Comparison of ENCODE assay signal across 22 mouse cellular contexts in the genomic region with DNA sequence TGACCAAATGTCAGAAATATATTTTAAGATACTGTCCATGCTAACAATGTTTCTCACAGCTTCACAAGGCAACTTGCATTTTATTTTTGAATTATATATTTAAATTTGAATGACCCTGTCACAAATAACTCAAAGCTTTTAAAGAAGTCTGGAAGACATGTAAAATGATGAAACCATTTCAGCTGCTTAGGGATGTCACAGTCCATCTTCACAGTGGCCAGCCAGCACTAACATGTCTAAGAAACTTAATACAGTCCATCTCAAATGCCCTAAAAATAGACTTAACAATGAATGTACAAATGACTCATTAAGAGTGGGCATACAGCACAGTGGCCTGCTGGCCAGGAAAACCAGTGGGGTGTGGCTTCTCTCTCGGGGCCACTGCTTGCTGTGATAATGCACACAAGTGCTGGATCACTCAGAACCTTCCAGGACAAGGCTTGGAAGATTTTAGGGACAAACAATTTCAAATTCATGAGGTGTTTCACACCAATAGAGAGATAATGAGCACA. TPM values are rescaled to one million over a fixed set of nuclear protein-coding genes. Genes with fewer than 3 reads are reported as not detected.
A peak's percentile ranks its signal among the peaks of the same experiment; 100 is the strongest.
DNase-seq lines count a peak whose midpoint lies in the region; ATAC-seq and TF ChIP-seq lines count a peak whose summit lies in the region.
"Had no signal": no experiment of that assay in that cellular context is flagged by ENCODE, and none has a peak within 500 bp of the region (broad histone marks: within the 10 kb centered on the region; RNA-seq: fewer than 3 reads in every experiment).

No protein-coding gene starts in this region.

- 59% methylated on average over 1 of the region's 1 CpGs for WGBS in hindbrain, embryonic 16.5 days

- H3K4me1 ChIP-seq in hindbrain, embryonic 16.5 days (ENCODE audit: control insufficient read depth, insufficient read depth, low read depth, low read length): no peaks in the 10 kb centered on the region
- H3K4me1 ChIP-seq: embryonic facial prominence, embryonic 10.5 days; embryonic facial prominence, embryonic 12.5 days; forebrain, embryonic 13.5 days; forebrain, embryonic 15.5 days had no signal

- no peak overlapping the region for H3K4me3 ChIP-seq in layer of hippocampus, adult 2 months
- H3K4me3 ChIP-seq in hindbrain, embryonic 16.5 days (ENCODE audit: low read length): no peak overlapping the region
- H3K4me3 ChIP-seq: embryonic facial prominence, embryonic 10.5 days; embryonic facial prominence, embryonic 12.5 days; forebrain, embryonic 13.5 days; forebrain, embryonic 15.5 days had no signal

- peaks cover 5% of the 10 kb centered on the region; the same call in 1 of the 2 replicates for H3K9me3 ChIP-seq in hindbrain, embryonic 16.5 days (ENCODE audit: control insufficient read depth, low read length)
- H3K9me3 ChIP-seq: forebrain, embryonic 13.5 days; forebrain, embryonic 15.5 days had no signal

- H3K4me2 ChIP-seq in hindbrain, embryonic 16.5 days (ENCODE audit: low read length): no peak overlapping the region
- H3K4me2 ChIP-seq: embryonic facial prominence, embryonic 12.5 days; forebrain, embryonic 13.5 days; forebrain, embryonic 15.5 days had no signal

- DNase-seq in 3134 (ENCODE audit: extremely low read depth, insufficient read length, low spot score) (peak; percentile 42), 3T3-L1 (ENCODE audit: low read depth, low spot score) (peak; percentile 57)
- peak; percentile 51 for DNase-seq in Muller cell, postnatal 12 days (ENCODE audit: inconsistent ontology term)
- DNase-seq in layer of hippocampus, adult 2 months (ENCODE audit: low spot score in 2 of 2): no peak
- DNase-seq in urinary bladder, postnatal 14 days (ENCODE audit: low spot score): no peak
- DNase-seq: adrenal gland, adult 2 months; adrenal gland, postnatal 10 days; adrenal gland, postnatal 25 days; cerebellum, adult 11-12 months; cerebellum, adult 2 months; cerebellum, adult 9-10 months; cerebellum, postnatal 10 days; cerebellum, postnatal 25 days; forebrain, postnatal 0 days had no signal

- H3K9ac ChIP-seq in hindbrain, embryonic 16.5 days (ENCODE audit: low read depth, low read length): no peak overlapping the region
- H3K9ac ChIP-seq: embryonic facial prominence, embryonic 12.5 days; forebrain, embryonic 13.5 days; forebrain, embryonic 15.5 days; forebrain, postnatal 0 days had no signal

- no peaks in the 10 kb centered on the region for H3K36me3 ChIP-seq in hindbrain, embryonic 16.5 days (ENCODE audit: control insufficient read depth, insufficient read depth, low read length)
- H3K36me3 ChIP-seq: embryonic facial prominence, embryonic 10.5 days; embryonic facial prominence, embryonic 12.5 days; forebrain, embryonic 15.5 days; G1E had no signal

- no peaks in the 10 kb centered on the region for H3K27me3 ChIP-seq in hindbrain, embryonic 16.5 days (replicated peaks; ENCODE audit: control insufficient read depth, insufficient read depth, low read length)
- H3K27me3 ChIP-seq: CH12.LX; forebrain, embryonic 13.5 days; forebrain, embryonic 15.5 days had no signal

- ATAC-seq in hindbrain, embryonic 16.5 days: no peak
- ATAC-seq: CD4-positive, CD25-positive, alpha-beta regulatory T cell, adult 4 months; forebrain, embryonic 13.5 days; forebrain, embryonic 15.5 days; forebrain, postnatal 0 days had no signal

- no peak for TF ChIP-seq CTCF in layer of hippocampus, adult 2 months (conservative IDR thresholded peaks at IDR 0.05)

- H3K27ac ChIP-seq in layer of hippocampus, adult 2 months: no peak overlapping the region
- H3K27ac ChIP-seq in hindbrain, embryonic 16.5 days (ENCODE audit: low read depth, low read length): no peak overlapping the region
- H3K27ac ChIP-seq: embryonic facial prominence, embryonic 10.5 days; embryonic facial prominence, embryonic 12.5 days; forebrain, embryonic 13.5 days; forebrain, embryonic 15.5 days had no signal

RNA-seq across cellular contexts. Expression of gene Dcdc2c, which starts 37.9 kb away (rescaled TPM):
- under 1 TPM; 0.41 to 0.42 TPM for total RNA-seq in layer of hippocampus, adult 2 months (2021)
- polyA plus RNA-seq in hindbrain, embryonic 16.5 days (2015; fragmentation: Nextera tagmentation; extraction: Ambion mirVana): not detected in 2 replicates
- total RNA-seq: adrenal gland, postnatal 10 days; CH12.LX; forebrain, postnatal 0 days had no signal
- polyA plus RNA-seq: adrenal gland, adult 2 months; CD4-positive, CD25-positive, alpha-beta regulatory T cell, adult 4 months; cerebellum, adult 2 months; forebrain, embryonic 13.5 days; forebrain, postnatal 0 days; G1E had no signal

Comparison
In these comparisons a context has a peak if more than half of its experiments do, and no peak if none do; other contexts are left out.
1. DNase-seq: peak in 3134 (single experiment), 3T3-L1 (single experiment) and Muller cell, postnatal 12 days (single experiment); none in layer of hippocampus, adult 2 months (0 of 2) and urinary bladder, postnatal 14 days (single experiment).